Mouse (Mus musculus) ovary, postnatal 14 days (tissue): ENCODE measurements around the gene Fxyd5.

Source experiments
- DNase-seq: peaks from one replicate; pipeline ENCODE4 v3.0.0; 2022; ENCODE audit warnings: low spot score

Fxyd5 gene

DNA sequence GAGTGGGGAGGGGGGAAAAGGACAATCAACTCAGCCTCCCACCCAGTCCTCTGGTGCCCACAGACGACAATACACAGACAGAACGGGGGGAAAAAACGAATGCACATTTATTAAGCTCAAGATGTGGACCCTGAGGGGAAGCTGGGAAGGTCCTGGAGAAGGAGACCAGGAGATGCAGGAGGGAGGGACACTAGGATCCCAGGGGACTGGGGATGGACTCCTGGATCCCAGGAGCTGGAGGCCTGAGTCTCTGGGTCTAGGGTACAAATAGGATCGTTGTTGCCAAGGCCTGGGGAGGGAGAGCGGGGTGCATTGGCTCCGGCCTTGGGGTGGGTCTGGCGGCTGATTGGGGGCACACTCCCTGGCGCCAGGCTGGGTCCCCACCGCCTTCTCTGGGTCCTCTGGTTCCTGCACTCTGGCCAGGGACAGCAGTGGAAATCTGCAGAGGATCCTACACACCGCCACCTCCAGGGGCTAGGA, at the start of gene Fxyd5:
Gene Fxyd5 (minus strand): TSS at position 51 of the 480 bp plus-strand sequence.
- DNase-seq: no peak

DNA sequence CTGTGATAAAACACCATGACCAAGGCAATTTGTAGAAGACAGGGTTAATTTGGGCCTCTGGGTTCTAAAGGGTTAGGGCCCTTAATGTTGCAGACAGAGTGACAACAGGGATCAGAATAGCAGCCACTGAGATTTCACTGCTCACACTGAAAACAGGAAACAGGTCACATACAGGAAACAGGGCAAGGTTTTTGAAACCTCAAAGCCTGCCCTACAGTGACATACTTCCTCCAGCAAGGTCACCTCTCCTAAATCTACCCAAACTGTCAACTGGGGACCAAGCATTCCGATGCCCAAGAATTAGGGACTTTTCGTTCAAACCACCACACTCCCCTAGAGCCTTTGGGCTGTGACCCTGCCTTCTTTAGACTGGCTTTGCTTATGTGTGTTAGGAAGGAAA, 47.4 kb upstream of the Fxyd5 start:
- DNase-seq: no peak

DNA sequence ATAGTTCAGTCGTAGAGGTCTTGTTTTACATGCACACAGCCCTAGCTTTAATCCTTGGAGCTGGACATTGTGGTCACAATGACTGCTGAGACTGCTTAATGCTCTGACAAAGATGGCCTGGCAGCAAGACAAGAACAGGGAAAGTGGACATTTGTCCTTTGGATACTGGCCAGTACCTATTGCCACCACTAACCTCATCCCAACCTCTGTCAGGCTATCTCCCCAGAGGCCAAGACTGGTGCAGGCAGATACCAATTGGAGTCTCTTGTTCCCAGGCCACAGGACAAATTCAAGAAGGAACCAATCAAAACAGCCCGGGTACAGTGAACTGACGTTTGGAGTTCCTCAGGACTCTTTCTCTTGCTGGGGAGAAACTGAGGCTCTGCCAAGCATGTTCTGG, 45.9 kb upstream of the Fxyd5 start:
- DNase-seq: no peak

DNA sequence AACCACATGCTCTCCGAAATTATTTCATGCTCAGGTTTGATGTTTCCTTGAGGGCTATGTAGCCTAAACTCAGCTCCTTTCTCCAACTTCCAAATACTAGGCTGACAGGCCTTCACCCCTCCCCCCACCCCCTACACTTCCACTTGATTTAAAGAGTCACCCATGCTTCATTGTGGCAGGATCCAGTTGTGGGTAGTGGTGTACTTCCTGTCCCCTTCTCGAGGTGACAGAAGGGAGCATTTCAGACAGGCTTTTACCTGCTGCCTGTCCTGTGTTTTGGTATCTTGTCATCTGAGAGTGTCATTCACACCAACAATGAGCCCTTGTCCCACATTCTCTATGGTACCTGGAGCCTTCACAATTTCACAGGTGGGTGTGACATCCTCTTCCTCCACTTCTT, 45.0 kb upstream of the Fxyd5 start:
- no peak for DNase-seq

DNA sequence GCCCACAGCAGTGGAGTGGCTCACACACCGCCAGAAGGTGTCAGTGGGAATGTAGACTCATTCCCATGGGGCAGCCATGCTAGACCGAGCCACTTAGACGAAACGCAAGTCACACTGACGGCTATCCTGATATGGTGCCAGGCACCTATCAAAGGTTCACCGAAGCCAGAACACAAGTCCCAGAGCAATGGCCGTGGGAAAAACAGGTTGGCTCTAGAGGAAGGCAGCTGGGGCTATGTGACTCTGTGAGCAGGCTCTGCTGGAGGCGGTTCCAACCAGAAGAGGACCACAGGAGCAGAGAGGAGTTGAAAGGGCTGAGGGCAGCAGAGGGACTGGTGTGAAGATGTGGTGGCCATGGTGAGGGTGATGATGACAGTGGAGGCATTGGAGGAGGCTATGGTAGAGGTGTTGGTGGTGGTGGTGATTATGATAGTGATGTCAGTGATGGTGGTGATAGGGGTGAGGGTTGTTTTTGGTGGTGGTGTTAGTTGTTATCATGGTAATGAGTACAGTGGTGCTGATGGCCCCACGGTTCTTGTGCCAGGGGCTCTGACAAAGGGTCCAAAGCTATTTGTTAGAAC, 44.0 kb upstream of the Fxyd5 start:
- DNase-seq: no peak

DNA sequence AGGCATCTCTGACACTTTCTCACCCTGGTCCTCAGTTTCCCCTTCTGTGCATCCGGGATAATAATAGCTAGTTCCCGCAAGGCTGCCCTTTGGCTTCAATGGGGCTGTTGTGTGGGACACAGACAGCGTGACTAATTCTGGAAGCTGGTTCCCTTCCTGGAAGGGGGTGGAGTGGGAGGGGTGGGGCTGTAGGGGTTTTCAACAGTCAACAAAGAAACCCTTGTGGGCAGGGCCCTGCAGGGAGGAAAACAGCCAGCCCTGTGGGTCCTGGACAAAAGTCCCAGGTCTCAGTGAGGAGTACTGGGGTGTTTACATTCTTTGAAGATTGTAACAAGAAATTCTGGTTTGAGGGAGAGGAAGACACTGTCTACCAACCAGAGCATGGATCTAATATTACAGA, 42.9 kb upstream of the Fxyd5 start:
- no peak for DNase-seq

DNA sequence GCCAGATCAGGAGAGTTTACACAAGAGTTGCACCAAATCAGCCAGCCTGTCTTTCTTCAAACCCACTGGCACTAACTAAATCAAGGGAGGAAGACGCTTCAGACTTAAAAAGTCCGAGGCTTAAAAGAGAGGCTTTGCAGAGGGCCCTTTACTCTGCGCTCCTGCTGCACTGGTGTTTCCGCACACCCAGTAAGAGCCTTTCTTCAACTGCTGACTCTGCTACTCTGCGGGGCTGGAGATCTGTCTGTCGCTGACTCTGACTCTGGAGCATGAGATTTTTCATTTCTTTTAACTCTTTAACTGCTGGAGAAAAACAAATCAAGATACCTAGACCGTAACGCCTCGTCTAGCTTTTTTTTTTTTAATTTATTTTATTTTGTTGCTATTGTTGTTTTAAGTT, 41.9 kb upstream of the Fxyd5 start:
- DNase-seq: no peak

DNA sequence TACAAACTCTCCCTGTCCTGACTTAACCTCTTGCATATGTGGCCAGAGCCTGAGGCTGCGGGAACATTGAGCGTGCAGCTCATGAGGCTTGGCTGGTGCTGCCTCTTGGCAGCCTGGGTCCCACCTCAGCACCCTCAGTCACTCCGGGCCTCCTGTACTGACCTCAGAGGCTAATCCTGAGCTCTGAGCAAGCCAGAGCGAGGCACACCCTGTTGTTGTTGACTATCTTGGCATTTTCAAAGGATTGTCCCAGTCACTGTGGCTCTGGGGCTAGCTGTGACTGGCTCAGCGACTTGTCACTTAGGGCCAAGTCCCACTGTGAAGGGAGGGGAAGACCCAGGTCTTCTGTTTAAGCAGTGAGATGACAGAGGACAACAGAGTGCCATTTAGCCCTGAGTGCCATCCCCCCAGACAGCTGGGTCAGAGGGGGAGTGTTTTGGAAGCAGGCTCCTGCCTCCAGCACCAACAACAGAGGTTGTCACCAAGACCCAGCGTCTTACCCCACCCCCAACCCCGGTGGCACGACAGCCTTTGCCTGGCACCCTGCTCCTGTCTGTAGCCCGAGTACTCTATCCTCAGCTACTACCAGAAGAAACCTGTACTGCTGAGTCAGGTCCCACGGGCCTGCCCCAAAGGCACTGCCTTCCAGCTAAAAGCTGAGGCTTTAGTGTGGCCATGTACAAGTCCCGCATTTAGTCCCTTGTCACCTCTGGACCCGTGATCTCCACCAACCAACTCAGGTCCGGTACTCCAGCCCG, 40.7 kb upstream of the Fxyd5 start:
- no peak for DNase-seq

DNA sequence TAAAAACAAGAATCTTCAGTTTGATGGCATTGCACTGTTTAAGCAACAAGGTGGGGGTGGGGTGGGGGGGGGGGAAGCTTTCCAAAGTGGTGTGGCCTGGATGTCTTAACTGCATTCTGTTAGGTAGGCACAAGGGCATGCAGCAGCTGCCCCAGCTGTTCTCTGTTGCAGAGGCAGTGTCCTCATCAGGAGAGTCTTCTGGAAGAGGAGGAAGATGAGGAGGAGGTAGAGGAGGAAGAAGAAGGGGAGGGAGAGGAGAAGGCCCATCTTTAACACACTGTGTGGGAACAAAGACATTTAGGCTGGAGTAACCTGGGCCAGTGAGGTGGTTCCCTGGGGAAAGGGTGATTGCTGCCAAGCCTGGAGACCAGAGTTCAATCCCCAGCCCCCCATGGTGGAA, 39.8 kb upstream of the Fxyd5 start:
- no peak for DNase-seq

DNA sequence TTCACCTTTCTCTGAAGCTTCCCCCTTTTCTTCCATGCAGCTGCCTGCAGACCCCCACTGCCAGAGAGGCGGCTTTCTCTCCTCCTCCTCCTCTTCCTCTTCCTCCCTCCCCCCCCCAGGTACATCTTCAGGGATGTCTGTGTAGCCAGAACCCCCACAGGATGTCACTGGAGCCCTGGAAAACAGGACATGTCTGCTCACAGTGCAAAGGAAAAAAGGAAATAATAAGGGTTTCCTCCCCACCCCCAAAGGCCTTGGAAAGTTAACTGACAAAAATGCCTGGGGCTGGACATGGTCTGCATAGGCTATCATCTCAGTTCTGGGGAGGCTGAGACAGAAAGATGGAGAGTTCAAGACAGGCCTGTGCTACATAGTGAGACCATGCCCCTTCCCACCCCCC, 38.8 kb upstream of the Fxyd5 start:
- no peak for DNase-seq

DNA sequence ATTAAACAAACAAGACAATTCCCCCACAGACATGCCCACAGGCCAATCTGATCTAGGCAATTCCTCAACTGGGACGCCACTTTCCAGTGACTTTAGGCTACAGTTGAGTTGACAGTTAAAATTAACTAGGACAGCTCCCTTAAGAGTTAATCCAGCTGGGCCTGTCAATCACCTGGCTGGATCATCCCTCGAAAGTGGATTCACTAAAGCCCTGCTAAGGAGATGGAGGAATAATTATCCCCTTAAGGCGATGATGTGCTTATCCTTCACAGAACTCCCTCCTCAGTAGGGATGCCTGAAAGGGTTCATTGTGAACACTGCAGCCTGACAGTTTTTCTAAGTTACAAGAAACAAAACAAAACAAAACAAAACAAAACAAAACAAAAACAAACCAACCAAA, 38.3 kb upstream of the Fxyd5 start:
- no peak for DNase-seq

DNA sequence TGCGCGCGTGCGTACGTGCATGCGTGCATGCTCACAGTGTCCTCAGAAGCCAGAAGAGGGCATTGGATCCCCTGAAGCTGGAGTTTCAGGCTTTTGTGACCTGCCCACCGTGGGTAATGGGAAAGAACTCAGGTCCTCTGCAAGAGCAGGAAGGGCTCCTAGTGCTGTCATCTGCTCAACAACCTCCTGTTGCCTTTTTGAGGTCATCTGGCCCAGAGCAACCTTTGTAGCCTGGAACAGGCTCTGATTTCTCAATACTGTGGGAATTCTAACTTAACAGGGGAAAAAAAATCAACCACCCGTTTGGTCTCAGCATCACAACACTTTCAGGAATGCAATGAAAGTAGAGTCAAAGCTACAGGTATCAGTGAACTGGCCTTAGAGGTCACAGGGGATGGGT, 37.4 kb upstream of the Fxyd5 start:
- no peak for DNase-seq

DNA sequence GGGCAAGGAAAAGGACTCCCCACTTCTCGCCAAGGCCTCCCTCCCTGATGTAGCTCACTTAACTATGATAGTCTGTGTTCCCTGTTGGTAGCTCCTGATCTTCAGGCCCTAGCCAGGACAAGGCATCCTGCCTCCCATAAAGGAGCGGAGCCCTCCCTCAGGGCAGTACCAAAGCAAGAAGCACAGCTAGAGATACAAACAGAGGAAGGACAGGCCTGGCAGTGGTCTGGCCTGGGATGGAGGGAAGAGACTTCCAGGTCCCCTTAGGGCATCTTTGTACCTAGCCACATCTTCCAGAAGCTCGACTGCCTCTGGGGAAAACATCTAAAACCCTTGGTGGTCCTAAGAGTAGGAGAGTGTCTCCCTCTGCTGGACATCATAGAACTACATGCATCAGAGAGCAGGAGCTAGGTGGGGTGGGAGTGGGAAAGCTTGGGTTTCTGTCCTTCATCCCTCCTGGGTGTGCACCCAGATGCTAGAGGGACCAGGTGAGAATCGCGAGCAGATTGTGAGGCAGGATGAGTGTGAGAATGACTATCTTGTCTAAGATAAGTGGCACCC, 35.7 kb upstream of the Fxyd5 start:
- peak; percentile 63 for DNase-seq

DNA sequence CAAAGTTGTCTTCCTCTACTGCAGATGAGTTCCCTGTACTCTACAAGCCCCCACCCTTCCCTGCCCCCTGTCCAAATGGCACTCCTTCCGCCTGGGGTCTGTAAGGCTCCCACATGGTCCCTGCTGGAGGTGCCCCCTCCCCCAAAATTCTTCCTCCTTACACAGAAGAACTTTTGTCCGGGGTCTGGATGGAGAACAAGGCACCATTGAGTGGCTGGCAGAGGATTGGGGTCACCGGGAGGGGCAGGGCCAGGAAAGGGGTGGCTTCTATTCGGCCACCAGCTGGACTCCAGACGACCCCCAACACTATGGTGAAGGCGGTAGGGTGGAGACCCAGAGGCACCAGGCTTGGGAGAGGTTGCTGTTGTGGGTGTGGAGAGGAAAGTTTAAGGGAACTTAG, 35.2 kb upstream of the Fxyd5 start:
- DNase-seq: no peak

DNA sequence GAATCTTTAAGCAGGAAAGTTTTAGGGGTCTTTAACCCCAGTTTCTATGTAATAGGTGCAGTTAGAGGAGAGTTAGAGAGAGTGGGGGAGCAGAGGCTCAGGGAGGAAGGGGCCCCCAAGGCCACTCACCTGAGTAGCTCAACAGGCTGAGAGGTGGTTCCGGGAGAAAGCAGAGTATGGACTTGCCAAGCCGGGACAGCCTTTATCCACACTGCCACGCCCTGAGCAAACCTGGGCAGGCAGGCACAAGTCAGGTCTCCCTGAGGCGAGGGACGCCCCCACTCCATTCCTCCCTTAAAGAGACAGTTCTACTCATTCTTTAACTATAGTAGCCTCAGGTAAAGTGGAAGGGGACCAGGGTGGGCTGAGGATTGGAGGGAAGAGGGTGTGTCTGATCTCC, 34.2 kb upstream of the Fxyd5 start, which contains the start of gene Fxyd3:
Gene Fxyd3 (minus strand): TSS at position 213 of the 400 bp plus-strand sequence.
- DNase-seq: no peak

DNA sequence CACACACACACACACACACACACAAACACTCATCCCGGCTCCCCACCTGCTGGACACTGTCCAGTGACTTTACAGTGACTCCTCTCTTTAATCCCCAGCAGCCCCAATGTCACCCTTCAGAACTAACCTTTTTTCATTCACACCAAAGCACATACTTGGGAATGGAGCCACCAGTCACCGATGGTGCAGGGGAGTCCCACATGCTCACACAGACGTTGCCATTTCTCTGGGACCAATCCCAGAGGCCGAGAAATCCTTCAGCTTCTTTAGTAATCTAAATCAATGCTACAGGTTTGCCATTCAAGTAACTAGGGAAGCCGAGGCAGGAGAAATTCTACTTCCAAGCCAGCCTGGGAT, 32.4 kb upstream of the Fxyd5 start:
- DNase-seq: no peak

DNA sequence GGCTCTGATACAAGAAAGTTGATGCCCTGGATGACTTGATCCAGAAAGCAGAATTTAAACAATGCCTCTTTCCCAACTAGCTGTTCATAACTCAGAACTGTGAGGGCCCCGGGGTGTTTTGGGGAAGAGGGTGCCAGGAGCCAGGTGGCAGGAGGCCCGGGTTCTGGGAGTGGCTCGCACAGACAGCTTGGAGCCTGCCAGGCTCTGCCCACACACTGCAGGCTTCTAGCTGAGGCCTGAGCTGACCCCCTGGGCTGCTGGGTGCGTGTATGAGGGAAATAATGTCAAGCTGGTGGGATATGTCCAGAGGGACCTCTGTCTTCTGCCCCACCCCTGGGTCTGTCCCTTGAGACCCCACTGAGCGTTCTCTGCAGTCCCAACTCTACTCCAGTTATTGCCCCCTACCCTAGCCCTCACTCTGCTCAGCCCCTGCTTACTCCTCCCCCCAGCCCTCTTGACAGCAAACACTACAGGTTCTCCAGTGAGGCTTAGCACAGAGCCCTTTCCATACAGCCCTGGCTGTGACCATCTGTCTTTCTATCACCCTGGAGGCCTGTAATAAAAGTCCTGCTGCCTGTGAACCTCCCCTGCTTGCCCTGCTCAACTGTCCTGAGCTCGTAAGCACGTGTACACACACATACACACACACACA, 31.9 kb upstream of the Fxyd5 start:
- DNase-seq: no peak

DNA sequence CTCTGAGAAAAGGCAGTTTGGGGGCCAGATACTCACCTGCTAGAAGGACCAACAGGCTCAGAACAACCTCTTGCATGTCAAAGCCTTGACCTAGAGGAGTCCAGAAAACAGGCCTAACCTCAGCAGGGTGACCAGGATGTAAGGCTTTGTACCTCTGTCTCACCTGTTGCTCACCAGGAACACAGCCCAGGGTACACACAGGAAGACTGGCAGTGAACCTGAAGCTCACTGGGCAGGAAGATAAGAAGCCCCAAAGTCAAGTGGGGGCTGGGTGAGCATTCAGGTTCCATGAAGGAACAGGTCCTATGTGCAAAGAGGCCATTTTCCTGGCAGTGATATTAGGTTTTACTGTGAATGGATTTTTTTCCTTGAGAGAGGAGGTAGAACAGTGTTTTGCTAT, 31.3 kb upstream of the Fxyd5 start:
- DNase-seq: no peak

DNA sequence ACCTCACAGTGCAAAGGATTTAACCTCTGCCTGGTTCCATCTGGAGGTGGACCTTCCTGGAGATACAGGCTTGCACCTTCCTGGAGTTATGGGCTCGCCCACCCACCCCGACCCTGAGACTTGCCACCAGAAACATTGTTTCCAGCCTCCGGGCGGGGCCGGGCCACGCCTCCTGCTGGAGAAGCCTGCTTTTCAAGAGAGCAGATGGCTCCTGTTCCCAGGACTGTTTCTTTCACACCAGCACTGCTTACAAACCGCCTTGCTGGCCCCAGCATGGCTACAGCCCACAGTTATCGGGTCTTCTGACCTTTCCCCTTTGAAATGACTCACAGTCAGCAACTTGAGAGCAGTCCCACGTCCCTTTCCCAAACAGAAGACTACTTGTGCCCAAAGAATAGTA, 30.0 kb upstream of the Fxyd5 start:
- DNase-seq: no peak

DNA sequence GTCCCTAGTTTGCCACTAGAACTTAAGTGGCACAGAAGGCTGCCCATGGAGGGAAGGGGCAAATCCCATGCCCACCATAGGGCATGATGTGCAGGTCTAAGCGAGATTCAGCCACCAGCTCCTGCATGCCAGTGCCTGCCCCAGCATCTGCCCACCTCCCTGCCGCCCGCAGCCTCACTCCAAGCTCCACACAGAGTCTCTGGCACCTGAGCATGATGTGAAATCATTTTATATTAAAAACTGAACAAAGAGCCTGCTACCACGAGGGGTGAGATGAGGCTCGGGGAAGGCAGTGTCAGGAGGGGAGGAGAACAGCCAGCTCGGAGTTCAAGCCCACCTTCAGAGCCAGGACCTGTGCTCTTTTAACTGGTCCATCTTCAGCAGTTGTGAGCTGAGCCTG, 28.0 kb upstream of the Fxyd5 start:
- no peak for DNase-seq

DNA sequence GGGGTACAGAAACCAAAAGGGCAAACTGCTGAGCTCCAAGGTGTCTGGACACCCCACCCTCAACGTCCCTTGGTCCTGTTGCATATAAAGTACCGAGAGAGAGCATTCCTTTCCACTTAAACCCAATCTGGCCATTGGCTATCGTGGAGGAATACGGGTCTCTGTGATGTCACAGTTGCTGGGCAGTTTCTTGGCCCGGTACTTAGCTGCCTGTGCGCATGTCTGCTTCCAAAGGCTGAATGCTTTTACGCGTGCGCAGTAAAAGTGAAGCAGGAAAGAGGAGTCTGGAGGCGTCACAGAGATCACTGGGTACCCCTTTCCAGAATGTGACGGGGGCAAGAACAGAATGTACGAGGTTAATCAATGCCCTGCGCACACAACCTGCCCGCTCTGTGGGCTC, 27.2 kb upstream of the Fxyd5 start:
- no peak for DNase-seq

DNA sequence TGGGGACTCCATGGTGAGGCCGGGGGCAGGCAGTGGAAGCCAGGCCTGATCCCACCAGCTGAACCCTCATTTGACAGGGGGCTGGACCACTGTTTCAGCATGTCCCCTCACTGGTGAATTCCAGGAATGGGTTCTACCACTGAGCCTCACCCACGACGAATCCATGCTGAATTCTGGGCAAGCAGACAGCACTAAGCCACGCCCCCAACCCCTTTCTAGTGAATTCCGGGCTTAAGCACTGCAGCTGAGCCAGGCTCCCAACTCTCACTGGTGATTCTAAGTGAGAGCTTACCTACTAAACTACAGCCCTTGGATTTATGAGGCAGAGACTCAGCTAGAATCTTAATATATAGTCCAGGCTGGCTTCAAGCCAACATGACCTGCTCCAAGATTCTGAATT, 25.6 kb upstream of the Fxyd5 start:
- DNase-seq: no peak

DNA sequence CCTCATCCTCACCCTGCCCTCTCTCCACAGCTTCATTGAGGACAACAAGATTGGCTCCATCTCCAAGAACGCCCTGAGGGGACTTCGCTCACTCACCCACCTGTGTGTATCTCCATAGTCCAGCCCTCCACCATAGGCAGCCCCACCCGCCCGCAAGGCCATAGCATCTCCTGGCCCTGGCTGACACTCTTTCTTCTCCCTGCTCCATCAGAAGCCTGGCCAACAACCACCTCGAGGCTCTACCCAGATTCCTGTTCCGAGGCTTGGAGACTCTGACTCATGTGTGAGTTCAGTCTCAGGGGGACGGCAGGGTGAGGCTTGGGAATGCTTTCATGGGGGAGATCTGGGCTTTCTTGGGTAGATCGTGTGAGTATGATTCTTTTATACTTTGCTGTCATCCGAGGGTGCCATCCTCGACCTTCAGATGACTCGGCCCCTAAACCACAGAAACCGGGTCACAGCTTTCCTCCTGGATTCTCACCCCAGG, 20.8 kb upstream of the Fxyd5 start:
- no peak for DNase-seq
